Mouse (Mus musculus): ENCODE results near the gene Gm28305. TPM values are rescaled to one million over a fixed set of nuclear protein-coding genes. Genes with fewer than 3 reads are reported as not detected.
A peak's percentile ranks its signal among the peaks of the same experiment; 100 is the strongest.

The Gm28305 gene
- not detected in 2 replicates for polyA plus RNA-seq (2014; fragmentation: Nextera tagmentation; extraction: Ambion mirVana)

- no peaks in the 10 kb centered on the region for H3K9me3 ChIP-seq (ENCODE audit: control insufficient read depth, low read depth, low read length)
- ATAC-seq (ENCODE audit: insufficient number of reproducible peaks, insufficient read depth, low FRiP score, low read depth): no peak
- WGBS: 67% methylated on average over 2 of the region's 2 CpGs
- no peak within 1 kb of the TSS for H3K4me2 ChIP-seq (replicated peaks; ENCODE audit: low read depth, low read length)
- H3K27ac ChIP-seq (ENCODE audit: low read length): no peak within 1 kb of the TSS
- H3K27me3 ChIP-seq (ENCODE audit: control insufficient read depth, insufficient read depth, low read length): no peaks in the 10 kb centered on the region
- no peaks in the 10 kb centered on the region for H3K4me1 ChIP-seq (ENCODE audit: control insufficient read depth, insufficient read depth, low read length)
- H3K36me3 ChIP-seq (ENCODE audit: control insufficient read depth, insufficient read depth, low read length): peaks cover 8% of the 10 kb centered on the region
- no peak within 1 kb of the TSS for H3K4me3 ChIP-seq (ENCODE audit: low read depth, low read length)
- no peak within 1 kb of the TSS for H3K9ac ChIP-seq (replicated peaks; ENCODE audit: low read depth, low read length)
Observed at GRCm38 (mm10) chr9:104040362-104040761, at the start of gene Gm28305. Gene Gm28305, plus strand, starts transcription at chr9:104040662.

GRCm38 (mm10) chr9:103996496-103996895 lies 44.0 kb upstream of the Gm28305 start:
- H3K27me3 ChIP-seq (ENCODE audit: control insufficient read depth, insufficient read depth, low read length): no peaks in the 10 kb centered on the region
- H3K36me3 ChIP-seq (ENCODE audit: control insufficient read depth, insufficient read depth, low read length): no peaks in the 10 kb centered on the region
- H3K27ac ChIP-seq (ENCODE audit: low read length): no peak overlapping the region
- H3K9ac ChIP-seq (replicated peaks; ENCODE audit: low read depth, low read length): no peak overlapping the region
- WGBS: 2% methylated on average over 2 of the region's 2 CpGs
- H3K4me1 ChIP-seq (ENCODE audit: control insufficient read depth, insufficient read depth, low read length): peaks cover 4% of the 10 kb centered on the region
- no peak for ATAC-seq (ENCODE audit: insufficient number of reproducible peaks, insufficient read depth, low FRiP score, low read depth)
- no peak overlapping the region for H3K4me2 ChIP-seq (replicated peaks; ENCODE audit: low read depth, low read length)
- H3K9me3 ChIP-seq (ENCODE audit: control insufficient read depth, low read depth, low read length): no peaks in the 10 kb centered on the region
- H3K4me3 ChIP-seq (ENCODE audit: low read depth, low read length): no peak overlapping the region

- H3K4me3 ChIP-seq (ENCODE audit: low read depth, low read length): no peak overlapping the region
- H3K9ac ChIP-seq (replicated peaks; ENCODE audit: low read depth, low read length): no peak overlapping the region
- no peak for ATAC-seq (ENCODE audit: insufficient number of reproducible peaks, insufficient read depth, low FRiP score, low read depth)
- no peak overlapping the region for H3K27ac ChIP-seq (ENCODE audit: low read length)
- H3K4me2 ChIP-seq (replicated peaks; ENCODE audit: low read depth, low read length): no peak overlapping the region
- no peaks in the 10 kb centered on the region for H3K9me3 ChIP-seq (ENCODE audit: control insufficient read depth, low read depth, low read length)
- H3K27me3 ChIP-seq (ENCODE audit: control insufficient read depth, insufficient read depth, low read length): no peaks in the 10 kb centered on the region
- peaks cover 7% of the 10 kb centered on the region for H3K4me1 ChIP-seq (ENCODE audit: control insufficient read depth, insufficient read depth, low read length)
- WGBS: 37% methylated on average over 3 of the region's 3 CpGs
- no peaks in the 10 kb centered on the region for H3K36me3 ChIP-seq (ENCODE audit: control insufficient read depth, insufficient read depth, low read length)
Observed at GRCm38 (mm10) chr9:104000601-104001000, 39.9 kb upstream of the Gm28305 start.

DNA sequence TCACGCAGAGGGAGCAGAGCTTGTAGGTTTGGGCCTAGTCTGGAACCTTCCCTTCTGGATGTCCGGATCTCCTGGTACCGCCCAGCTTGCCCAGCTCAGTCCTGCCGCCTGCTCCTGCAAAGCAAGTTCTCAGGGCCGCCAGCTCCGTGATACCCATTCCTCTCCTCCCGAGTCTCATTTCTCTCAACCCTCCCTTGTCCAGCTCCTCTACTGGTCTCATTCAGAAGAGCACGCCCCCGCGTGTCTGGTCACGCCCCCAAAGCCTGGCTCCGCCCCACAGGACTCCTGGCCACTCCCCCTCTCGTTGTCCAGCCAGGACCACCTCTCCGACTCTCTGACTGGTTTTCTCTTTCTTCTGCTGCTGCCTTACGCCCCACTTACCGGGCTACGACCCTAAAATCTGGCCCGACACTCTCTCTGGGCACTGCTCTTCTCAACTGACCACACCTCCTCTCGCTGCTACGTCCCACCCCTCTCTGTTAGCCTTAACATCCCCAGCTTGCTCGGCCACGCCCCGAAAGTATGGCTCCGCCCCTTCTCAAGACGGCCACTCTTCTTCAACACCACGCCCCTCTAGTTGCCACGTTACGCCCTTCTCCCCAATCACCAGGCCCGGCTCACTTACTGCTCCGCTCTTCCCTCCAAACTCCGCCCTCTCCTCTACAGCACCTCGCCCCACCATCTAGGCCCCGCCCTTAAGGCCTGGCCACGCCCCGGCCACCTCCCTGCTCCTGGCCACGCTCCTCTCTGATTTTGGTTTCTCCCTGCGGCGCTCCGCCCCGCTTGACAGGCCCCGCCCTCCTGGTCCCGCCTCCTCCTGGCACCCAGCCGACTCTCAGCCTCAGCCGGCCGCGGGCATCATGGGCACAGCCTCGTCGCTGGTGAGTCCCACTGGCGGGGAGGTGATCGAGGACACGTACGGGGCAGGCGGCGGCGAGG lies 38.3 kb upstream of the Gm28305 start, which contains the start of gene Nphp3:
Nphp3 (plus strand) TSS at position 624 of the 939 bp plus-strand sequence.
- WGBS: under 1% methylated on average over 55 of the region's 55 CpGs
- Histone ChIP-seq H3K27me3 (ENCODE audit: control insufficient read depth, insufficient read depth, low read length) (no peaks in the 10 kb centered on the region), H3K27ac (ENCODE audit: low read length) (peak within 1 kb of the TSS; percentile 82), H3K4me3 (ENCODE audit: low read depth, low read length) (peak within 1 kb of the TSS; percentile 51), H3K4me2 (replicated peaks; ENCODE audit: low read depth, low read length) (peak within 1 kb of the TSS; percentile 67), H3K4me1 (ENCODE audit: control insufficient read depth, insufficient read depth, low read length) (peaks cover 7% of the 10 kb centered on the region), H3K36me3 (ENCODE audit: control insufficient read depth, insufficient read depth, low read length) (0 out of 2 replicates have a peak, but pooled peaks cover 6% of the 10 kb centered on the region), H3K9me3 (ENCODE audit: control insufficient read depth, low read depth, low read length) (no peaks in the 10 kb centered on the region), H3K9ac (replicated peaks; ENCODE audit: low read depth, low read length) (peak within 1 kb of the TSS; percentile 63)
- ATAC-seq (ENCODE audit: insufficient number of reproducible peaks, insufficient read depth, low FRiP score, low read depth): peak; percentile 98

DNA sequence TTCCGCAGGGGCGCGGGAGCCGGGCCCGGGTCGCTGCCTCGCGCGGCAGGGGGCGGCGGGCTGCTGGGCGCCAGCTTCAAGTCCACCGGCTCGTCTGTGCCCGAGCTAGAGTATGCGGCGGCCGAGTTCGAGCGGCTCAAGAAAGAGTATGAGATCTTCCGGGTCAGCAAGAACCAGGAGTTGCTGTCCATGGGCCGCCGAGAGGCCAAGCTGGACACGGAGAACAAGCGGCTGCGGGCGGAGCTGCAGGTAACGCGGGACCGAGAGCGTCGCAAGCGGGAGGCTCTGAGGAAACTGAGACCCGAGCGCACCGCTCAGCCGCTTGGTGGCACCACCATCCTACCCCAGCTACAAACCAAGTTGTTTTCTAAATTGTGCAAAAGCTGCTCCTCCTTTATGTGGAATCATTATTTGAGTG lies 37.5 kb upstream of the Gm28305 start:
- peak overlapping the region; percentile 42 for H3K4me2 ChIP-seq (replicated peaks; ENCODE audit: low read depth, low read length)
- H3K27ac ChIP-seq (ENCODE audit: low read length): peak overlapping the region; percentile 82; the same call in 1 of the 2 replicates
- H3K9ac ChIP-seq (replicated peaks; ENCODE audit: low read depth, low read length): peak overlapping the region; percentile 63
- H3K27me3 ChIP-seq (ENCODE audit: control insufficient read depth, insufficient read depth, low read length): no peaks in the 10 kb centered on the region
- peak; percentile 34; the same call in 1 of the 2 replicates for ATAC-seq (ENCODE audit: insufficient number of reproducible peaks, insufficient read depth, low FRiP score, low read depth)
- no peaks in the 10 kb centered on the region for H3K9me3 ChIP-seq (ENCODE audit: control insufficient read depth, low read depth, low read length)
- H3K4me3 ChIP-seq (ENCODE audit: low read depth, low read length): peak overlapping the region; percentile 51
- WGBS: under 1% methylated on average over 37 of the region's 37 CpGs
- H3K4me1 ChIP-seq (ENCODE audit: control insufficient read depth, insufficient read depth, low read length): peaks cover 7% of the 10 kb centered on the region
- H3K36me3 ChIP-seq (ENCODE audit: control insufficient read depth, insufficient read depth, low read length): peaks cover 6% of the 10 kb centered on the region; the same call in 1 of the 2 replicates

- ATAC-seq (ENCODE audit: insufficient number of reproducible peaks, insufficient read depth, low FRiP score, low read depth): no peak
Observed at GRCm38 (mm10) chr9:104014526-104014925, 25.9 kb upstream of the Gm28305 start.

DNA sequence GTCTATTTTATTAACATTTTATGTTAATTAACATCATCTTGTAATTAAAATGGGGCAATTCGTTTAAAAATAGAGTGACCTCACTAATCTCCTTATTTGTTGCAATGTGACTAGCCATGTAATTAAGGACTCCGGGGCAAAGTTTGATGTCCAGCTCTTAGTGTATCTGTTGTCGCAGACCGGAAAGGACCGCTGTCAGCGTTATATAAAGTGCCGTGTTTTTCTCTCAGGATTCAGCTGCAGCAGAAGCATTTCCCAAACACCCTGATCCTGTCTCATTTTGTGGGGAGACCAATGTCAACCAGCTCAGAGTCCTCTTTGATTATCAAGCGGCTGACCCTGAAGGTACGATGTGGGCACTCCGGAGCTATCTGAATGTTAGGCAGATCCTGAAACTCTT lies 19.4 kb upstream of the Gm28305 start:
- Histone ChIP-seq H3K4me2 (replicated peaks; ENCODE audit: low read depth, low read length) (no peak overlapping the region), H3K9ac (replicated peaks; ENCODE audit: low read depth, low read length) (no peak overlapping the region), H3K4me3 (ENCODE audit: low read depth, low read length) (no peak overlapping the region), H3K4me1 (ENCODE audit: control insufficient read depth, insufficient read depth, low read length) (no peaks in the 10 kb centered on the region), H3K9me3 (ENCODE audit: control insufficient read depth, low read depth, low read length) (no peaks in the 10 kb centered on the region), H3K27ac (ENCODE audit: low read length) (no peak overlapping the region), H3K27me3 (ENCODE audit: control insufficient read depth, insufficient read depth, low read length) (no peaks in the 10 kb centered on the region), H3K36me3 (ENCODE audit: control insufficient read depth, insufficient read depth, low read length) (peaks cover 6% of the 10 kb centered on the region; the same call in 1 of the 2 replicates)
- WGBS: 96% methylated on average over 10 of the region's 10 CpGs
- ATAC-seq (ENCODE audit: insufficient number of reproducible peaks, insufficient read depth, low FRiP score, low read depth): no peak

More at GRCm38 (mm10) chr9:104014526-104014925, 25.9 kb upstream of the Gm28305 start:
- H3K9me3 ChIP-seq (ENCODE audit: control insufficient read depth, low read depth, low read length): no peaks in the 10 kb centered on the region
- H3K4me3 ChIP-seq (ENCODE audit: low read depth, low read length): no peak overlapping the region
- H3K36me3 ChIP-seq (ENCODE audit: control insufficient read depth, insufficient read depth, low read length): peaks cover 3% of the 10 kb centered on the region
- no peaks in the 10 kb centered on the region for H3K4me1 ChIP-seq (ENCODE audit: control insufficient read depth, insufficient read depth, low read length)
- H3K27ac ChIP-seq (ENCODE audit: low read length): no peak overlapping the region
- WGBS: 55% methylated on average over 1 of the region's 1 CpGs
- no peak overlapping the region for H3K9ac ChIP-seq (replicated peaks; ENCODE audit: low read depth, low read length)
- no peaks in the 10 kb centered on the region for H3K27me3 ChIP-seq (ENCODE audit: control insufficient read depth, insufficient read depth, low read length)
- no peak overlapping the region for H3K4me2 ChIP-seq (replicated peaks; ENCODE audit: low read depth, low read length)

DNA sequence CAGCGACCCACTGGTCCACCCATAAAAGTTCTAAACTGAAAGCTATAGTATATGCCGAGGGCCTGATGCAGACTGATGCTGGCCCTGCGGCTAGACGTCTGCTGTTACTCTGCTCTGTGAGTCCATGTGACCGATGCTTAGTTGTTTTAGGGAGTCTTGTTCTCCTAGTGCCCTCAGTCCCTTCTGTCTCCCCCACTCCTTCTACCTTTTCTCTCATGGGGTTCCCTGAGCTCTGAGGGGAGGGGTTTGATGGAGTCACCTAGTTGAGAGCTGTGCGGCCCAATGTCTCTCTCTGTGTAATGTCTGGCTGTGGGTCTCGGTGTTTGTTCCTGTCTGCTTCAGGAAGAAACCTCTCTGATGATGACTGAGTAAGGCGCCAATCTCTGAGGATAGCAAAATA lies 13.3 kb upstream of the Gm28305 start:
- no peak overlapping the region for H3K4me3 ChIP-seq (ENCODE audit: low read depth, low read length)
- no peak for ATAC-seq (ENCODE audit: insufficient number of reproducible peaks, insufficient read depth, low FRiP score, low read depth)
- no peaks in the 10 kb centered on the region for H3K4me1 ChIP-seq (ENCODE audit: control insufficient read depth, insufficient read depth, low read length)
- 91% methylated on average over 8 of the region's 8 CpGs for WGBS
- no peak overlapping the region for H3K4me2 ChIP-seq (replicated peaks; ENCODE audit: low read depth, low read length)
- no peak overlapping the region for H3K27ac ChIP-seq (ENCODE audit: low read length)
- H3K9ac ChIP-seq (replicated peaks; ENCODE audit: low read depth, low read length): no peak overlapping the region
- H3K9me3 ChIP-seq (ENCODE audit: control insufficient read depth, low read depth, low read length): no peaks in the 10 kb centered on the region
- H3K27me3 ChIP-seq (ENCODE audit: control insufficient read depth, insufficient read depth, low read length): no peaks in the 10 kb centered on the region
- H3K36me3 ChIP-seq (ENCODE audit: control insufficient read depth, insufficient read depth, low read length): peaks cover 6% of the 10 kb centered on the region
